Mouse (Mus musculus) ES-Bruce4 (cell line): Measurements from ENCODE around the gene Slit3.

ENCODE experiments used
- CTCF ChIP-seq: IDR thresholded peaks from one replicate; pipeline ENCODE4 v1.8.1; 2011; ENCODE audit warnings: low read depth, low read length
- POLR2A ChIP-seq: IDR thresholded peaks from one replicate; pipeline ENCODE4 v1.8.1; 2011; ENCODE audit warnings: low read length; ENCODE audit not compliant: insufficient read depth

- TF ChIP-seq CTCF (no peak), POLR2A (no peak)
Observed at GRCm38 (mm10) chr11:35458068-35458467, 337.0 kb downstream of the Slit3 start.
